Mouse (Mus musculus): ENCODE data around the gene Atp1b2.

Gene Atp1b2

GRCm38 (mm10) chr11:69606832-69607231 lies 1.1 kb upstream of the Atp1b2 start:
- DNase-seq = no peak

- no peak for DNase-seq
Observed at GRCm38 (mm10) chr11:69606491-69606795, 701 bp upstream of the Atp1b2 start.

GRCm38 (mm10) chr11:69604795-69605664 lies 712 bp downstream of the Atp1b2 start:
- DNase-seq = peak; percentile 50

DNA sequence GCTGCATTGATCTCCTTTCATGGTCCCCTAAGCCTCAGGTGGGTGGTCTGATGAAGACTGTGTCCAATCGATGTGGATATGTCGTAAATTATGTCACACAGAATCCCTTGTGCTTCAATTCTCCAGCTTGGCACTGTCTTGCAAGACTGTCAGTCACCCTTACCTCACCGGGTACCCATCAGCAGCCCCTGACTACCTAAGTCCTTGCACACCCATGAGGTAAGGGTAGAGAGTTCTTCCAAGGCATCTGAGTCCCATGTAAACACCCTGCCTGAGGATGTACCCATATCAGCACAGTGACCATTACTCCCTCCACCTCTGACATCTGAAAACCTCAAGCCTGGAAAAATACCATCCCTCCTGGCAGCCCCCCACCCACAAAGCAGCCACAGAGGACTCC lies 1.4 kb downstream of the Atp1b2 start:
- no peak for DNase-seq

GRCm38 (mm10) chr11:69603516-69603915 lies 2.2 kb downstream of the Atp1b2 start:
- no peak for DNase-seq

- DNase-seq = no peak
Observed at GRCm38 (mm10) chr11:69601768-69602167, 4.0 kb downstream of the Atp1b2 start.

- DNase-seq = peak; percentile 82
Observed at GRCm38 (mm10) chr11:69600098-69600497, 5.6 kb downstream of the Atp1b2 start.

DNA sequence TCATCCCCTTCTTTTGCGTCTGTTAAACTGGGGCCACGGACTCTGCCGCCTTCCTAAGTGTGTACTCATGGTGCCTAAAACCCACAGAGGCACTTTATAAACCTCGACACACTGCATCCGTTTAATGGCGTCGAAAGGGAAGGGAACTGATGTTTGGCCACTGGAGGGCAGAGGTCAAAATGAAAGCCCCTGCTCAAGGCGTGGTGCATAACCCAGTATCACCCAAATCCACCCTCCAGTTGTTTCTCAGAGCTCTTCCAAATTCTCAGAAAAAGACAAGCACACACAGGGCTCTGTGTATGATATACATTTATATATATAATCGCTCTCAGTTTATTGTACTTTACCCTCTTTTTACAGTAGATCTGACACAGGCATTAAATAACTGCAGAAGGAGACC lies 6.3 kb downstream of the Atp1b2 start:
- DNase-seq = no peak

DNA sequence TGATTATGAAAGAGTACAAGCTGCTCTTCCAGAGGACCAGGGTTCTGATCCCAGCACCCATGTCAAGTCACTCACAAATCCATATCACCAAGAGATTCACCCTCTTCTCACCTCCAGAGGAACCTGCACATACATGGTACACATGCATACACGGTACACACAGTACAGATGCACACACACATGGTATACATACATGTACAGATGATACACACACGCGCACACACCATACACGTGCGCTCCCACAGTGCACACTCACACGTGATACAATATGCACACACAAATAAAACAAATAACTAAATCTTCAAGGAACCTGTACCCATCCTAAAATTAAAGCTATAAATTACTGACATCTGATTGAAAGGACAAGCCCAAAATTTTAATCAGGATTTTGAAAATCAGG lies 10.9 kb downstream of the Atp1b2 start:
- DNase-seq = no peak

DNA sequence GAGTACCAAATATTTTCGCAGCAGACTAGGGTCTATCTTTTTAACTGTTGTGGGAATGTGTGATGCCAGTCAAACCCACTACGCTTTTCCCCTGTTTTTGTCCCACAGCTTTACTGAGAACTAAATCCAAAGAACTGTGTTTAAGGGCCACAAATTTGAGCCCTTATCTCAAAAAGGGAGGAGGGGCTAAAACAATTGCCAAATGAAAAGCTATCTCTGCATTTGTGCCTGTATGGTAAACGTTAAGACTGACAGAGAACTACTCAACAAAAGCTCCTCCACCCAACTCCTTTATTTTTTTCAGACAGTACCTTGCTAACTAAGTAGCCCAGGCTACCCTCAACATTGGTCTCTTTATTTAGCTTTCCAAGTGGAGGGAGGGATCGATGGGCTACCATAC lies 12.9 kb downstream of the Atp1b2 start:
- no peak for DNase-seq

GRCm38 (mm10) chr11:69591899-69592637 lies 13.7 kb downstream of the Atp1b2 start:
- no peak for DNase-seq

DNA sequence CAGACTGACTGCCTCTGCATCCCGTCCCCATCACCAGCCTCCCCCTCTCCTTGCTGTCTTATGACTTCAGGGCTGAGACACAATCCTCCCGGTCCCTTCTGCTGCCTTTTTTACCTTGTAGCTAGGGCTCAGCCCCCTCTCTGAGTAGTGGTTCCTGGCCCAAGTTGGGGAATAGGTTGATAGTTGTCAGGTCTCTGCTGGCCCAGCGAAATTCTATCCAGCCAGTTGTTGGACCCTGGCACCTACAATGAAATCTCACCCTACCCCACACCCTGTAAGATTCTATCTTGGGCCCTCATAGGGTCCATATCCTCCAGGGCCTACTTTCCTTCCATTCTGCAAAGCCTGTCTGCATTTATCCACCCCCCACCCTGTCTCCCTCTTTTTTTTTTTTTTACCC lies 14.3 kb downstream of the Atp1b2 start:
- DNase-seq = no peak

DNA sequence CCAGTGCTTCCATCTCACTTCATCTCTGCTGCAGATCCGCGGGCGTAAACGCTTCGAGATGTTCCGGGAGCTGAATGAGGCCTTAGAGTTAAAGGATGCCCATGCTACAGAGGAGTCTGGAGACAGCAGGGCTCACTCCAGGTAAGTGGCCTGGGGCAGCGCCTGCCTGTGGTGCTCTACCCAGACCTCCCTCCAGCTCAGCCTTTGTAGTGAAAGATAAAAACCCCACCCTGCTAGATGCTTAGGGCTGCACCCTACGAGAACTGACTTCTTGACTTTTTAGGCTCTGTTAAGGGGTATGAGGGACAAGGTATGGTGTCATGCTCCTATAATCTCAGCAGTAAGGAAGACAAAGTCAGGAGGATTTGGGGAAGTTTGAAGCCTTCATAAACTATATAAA lies 15.1 kb downstream of the Atp1b2 start:
- no peak for DNase-seq

GRCm38 (mm10) chr11:69589207-69589834 lies 16.4 kb downstream of the Atp1b2 start:
- DNase-seq = no peak

DNA sequence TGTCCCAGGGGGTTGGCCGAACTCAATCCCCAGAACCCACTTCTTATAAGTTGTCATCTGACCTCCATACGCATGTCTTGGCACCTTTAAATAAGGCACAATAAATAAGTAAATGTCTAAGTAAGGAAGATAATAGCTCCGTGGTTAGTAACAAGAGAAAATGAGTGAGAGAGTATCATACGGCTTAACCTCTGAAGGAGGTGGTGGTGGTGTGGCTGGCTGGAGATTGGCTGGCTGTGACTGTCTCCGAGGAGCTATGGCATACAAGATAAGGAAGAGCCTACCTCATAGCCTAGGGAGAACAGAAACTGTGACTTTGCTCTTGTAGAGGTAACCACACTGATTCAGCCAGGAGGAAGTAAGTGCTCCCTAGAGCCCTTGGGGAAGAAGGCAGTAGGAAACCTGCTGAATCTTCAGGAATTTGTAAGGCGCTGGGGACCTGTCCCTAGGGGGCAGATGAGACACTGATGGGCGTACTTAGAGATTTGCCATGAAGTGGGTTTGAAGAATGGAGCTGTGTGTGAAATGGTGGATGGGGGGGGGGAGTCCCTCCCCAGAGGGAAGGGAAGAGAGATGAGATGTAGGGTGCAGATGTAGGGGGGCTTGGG lies 19.9 kb downstream of the Atp1b2 start:
- no peak for DNase-seq

- DNase-seq = no peak
Observed at GRCm38 (mm10) chr11:69584937-69585336, 20.8 kb downstream of the Atp1b2 start.

GRCm38 (mm10) chr11:69584008-69584407 lies 21.7 kb downstream of the Atp1b2 start:
- DNase-seq = no peak

DNA sequence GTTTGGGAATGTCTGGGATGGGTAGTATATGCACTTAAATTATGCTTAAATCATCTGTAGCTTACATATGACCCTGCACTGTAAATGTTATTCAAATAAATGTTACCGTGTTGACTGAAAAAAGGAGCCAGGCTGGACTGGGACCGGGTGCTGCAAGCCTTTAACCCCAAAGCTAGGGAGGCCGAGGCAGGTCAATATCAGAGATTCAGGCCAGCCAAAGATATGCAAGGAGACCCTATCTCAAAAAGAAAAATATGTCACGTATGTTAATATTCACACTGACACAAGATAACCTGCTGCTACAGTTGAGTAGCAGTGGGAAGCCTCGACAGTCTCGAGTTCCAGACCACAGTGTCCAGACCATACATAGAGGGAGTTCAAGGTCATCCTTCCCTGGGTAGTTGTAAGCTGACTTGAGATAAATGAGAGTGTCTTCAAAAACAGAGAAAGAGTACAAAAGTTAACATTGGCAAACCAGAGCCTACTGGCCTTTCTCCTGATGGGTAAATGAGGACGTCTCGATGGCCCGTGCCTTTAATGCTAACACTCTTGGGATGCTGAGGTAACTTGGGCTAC lies 23.4 kb downstream of the Atp1b2 start:
- DNase-seq = no peak

DNA sequence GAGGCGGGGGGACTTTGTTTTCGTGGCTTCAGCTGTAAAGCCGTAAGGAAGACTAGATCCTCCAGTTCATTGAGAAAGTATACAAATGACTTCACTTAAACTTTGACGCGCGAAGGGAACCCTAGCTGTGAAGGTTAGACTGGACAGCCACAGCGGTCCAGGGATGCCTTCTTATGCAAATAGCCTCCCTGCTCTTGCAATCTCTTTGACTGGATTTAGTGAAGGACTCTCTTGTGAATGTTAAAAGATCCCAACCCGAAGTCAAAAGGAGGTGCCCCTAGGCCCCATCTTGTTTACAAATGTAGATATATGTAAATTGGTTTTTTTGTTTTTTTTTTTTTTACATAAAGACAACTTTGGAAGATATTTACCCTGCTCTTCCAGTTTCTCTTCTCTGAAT lies 23.9 kb downstream of the Atp1b2 start:
- DNase-seq = no peak

- DNase-seq = peak; percentile 95
Observed at GRCm38 (mm10) chr11:69581147-69581688, 24.5 kb downstream of the Atp1b2 start.

DNA sequence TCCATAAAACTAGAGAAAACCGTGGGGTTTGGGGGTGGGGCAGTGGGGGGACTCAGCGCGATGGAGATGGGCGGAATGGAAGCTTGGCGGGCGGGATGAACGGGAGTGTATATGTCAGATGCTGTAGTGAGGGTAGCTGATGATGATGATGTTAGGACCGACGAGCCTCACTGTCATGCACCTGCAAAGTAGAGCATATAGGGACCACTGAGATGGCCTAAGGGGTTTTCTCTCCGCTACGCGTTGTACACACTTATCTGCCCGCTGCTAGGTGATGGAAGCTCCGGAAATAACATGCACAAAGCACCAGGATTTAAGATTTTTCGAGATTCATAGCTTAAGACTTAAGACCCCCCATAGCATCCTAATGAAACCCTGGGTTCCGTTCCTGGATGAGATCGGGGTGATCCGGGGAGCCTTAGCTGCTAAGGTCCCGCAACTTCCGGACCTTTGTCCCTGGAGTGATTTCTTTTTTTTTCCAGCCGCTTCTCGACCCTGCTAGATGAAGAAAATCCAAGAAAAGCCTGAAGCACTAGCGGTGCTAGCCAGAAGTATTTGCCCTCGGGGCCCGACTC lies 25.1 kb downstream of the Atp1b2 start:
- DNase-seq = no peak

GRCm38 (mm10) chr11:69580091-69580514 lies 25.6 kb downstream of the Atp1b2 start, which contains the start of the genes Wrap53 and Trp53:
Gene Wrap53 (minus strand): TSS chr11:69580255.
Gene Trp53 (plus strand): TSS chr11:69580359.
- DNase-seq = peak; percentile 97

Measured in lung, postnatal 10 days (tissue).